Mouse (Mus musculus) ES-Bruce4 (cell line): ENCODE data around the gene Ndufs7.

Source experiments
- CTCF ChIP-seq: IDR thresholded peaks from one replicate; pipeline ENCODE4 v1.8.1; 2011; ENCODE audit warnings: low read depth, low read length
- EP300 ChIP-seq: IDR thresholded peaks from 2 replicates; pipeline ENCODE4 v1.6.1; 2011; ENCODE audit warnings: low read depth, low read length; ENCODE audit not compliant: insufficient read depth
- POLR2A ChIP-seq: IDR thresholded peaks from one replicate; pipeline ENCODE4 v1.8.1; 2011; ENCODE audit warnings: low read length; ENCODE audit not compliant: insufficient read depth

DNA sequence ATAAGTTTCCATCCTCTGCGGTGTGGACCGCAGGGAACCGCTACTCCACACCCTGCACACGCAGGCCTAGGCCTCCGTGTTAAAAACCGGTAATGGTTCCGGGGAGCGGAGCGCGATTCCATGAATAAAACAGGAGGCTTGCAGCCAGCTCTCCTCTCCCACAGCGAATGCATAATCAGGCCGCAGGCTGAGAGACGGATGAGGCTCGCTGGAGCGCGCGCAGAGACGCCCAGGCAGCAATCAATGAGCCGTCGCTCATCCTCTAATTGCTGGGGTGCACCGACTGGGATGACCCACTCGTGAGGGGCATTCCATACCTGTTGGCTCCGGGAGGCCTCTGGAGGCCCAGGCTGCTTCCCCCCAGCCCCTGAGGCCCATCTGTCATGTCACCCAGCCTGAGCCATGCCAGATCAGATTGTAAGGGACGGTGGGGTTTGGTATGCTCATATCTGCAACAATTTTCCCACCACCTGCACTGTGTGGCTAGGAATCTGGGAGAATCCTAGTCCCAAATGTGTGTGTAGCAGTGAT, 40.0 kb upstream of the Ndufs7 start:
- no peak for TF ChIP-seq POLR2A
- no peak for TF ChIP-seq EP300
- no peak for TF ChIP-seq CTCF
